Mouse (Mus musculus) myocyte (in vitro differentiated cells): ENCODE results near the gene Snap47.

Experiments
- E2F4 ChIP-seq: IDR thresholded peaks from one replicate; pipeline ENCODE4 v1.6.1; 2011; ENCODE audit warnings: mild to moderate bottlenecking, control low read depth, moderate library complexity; ENCODE audit not compliant: insufficient read depth
- MAX ChIP-seq: IDR thresholded peaks from one replicate; pipeline ENCODE4 v1.6.1; 2011; ENCODE audit warnings: low read depth, mild to moderate bottlenecking, control low read depth
- MYOD1 ChIP-seq, 3 experiments: IDR thresholded peaks; one replicate each; pipeline ENCODE4 v1.6.1; 2011; ENCODE audit warnings: control low read depth in 2 of 3, low read depth in 2 of 3, mild to moderate bottlenecking in 2 of 3, moderate library complexity in 1 of 3; ENCODE audit not compliant: insufficient read length in 2 of 3, control insufficient read depth in 1 of 3
- MYOG ChIP-seq, 3 experiments: IDR thresholded peaks; one replicate each; pipeline ENCODE4 v1.6.1; 2011; ENCODE audit warnings: control low read depth in 2 of 3, low read depth in 2 of 3, mild to moderate bottlenecking in 2 of 3; ENCODE audit not compliant: insufficient read length in 2 of 3, control insufficient read depth in 1 of 3, insufficient read depth in 1 of 3
- POLR2A ChIP-seq: IDR thresholded peaks from one replicate; pipeline ENCODE4 v1.6.1; 2011; ENCODE audit warnings: low read depth, mild to moderate bottlenecking, control low read depth, moderate library complexity; ENCODE audit not compliant: insufficient read length
- TCF12 ChIP-seq: IDR thresholded peaks from one replicate; pipeline ENCODE4 v1.6.1; 2011; ENCODE audit warnings: mild to moderate bottlenecking, control low read depth; ENCODE audit not compliant: poor library complexity, insufficient read depth, severe bottlenecking
- TCF3 ChIP-seq: IDR thresholded peaks from one replicate; pipeline ENCODE4 v1.6.1; 2011; ENCODE audit warnings: low read depth, control low read depth; ENCODE audit not compliant: insufficient read length
- USF1 ChIP-seq: IDR thresholded peaks from one replicate; pipeline ENCODE4 v1.6.1; 2011; ENCODE audit warnings: low read depth, mild to moderate bottlenecking, control low read depth, moderate library complexity

DNA sequence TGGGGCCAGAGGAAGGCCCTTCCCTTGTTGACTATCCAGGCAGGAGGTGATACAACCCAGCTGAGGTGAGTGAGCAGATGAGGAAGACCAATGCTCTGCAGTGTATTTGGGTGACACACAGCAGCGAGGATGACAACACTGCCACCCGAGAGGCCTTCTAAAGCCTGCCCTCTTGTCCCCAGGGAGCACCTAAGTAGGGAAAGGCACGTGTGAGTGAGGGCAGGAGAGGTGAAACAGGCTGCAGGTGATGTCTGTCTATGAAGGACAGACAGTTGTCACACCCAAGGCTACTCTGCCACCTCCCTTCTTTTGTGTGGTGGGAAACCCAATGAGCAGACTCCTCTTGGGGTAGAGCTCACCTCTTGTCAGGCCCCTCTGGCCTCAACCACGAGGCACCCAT is 61.4 kb downstream of the Snap47 start:
- no peak for TF ChIP-seq POLR2A
- no peak for TF ChIP-seq E2F4
- no peak for TF ChIP-seq MYOD1 (IDR thresholded peaks at IDR 0.05; ENCODE audit: control insufficient read depth in 1 of 3, insufficient read length in 2 of 3, low read depth in 2 of 3)
- no peak for TF ChIP-seq MAX
- no peak for TF ChIP-seq TCF3
- no peak for TF ChIP-seq TCF12
- no peak for TF ChIP-seq USF1
- no peak for TF ChIP-seq MYOG (IDR thresholded peaks at IDR 0.05; ENCODE audit: control insufficient read depth in 1 of 3, insufficient read depth in 1 of 3, insufficient read length in 2 of 3, low read depth in 2 of 3)
